Comparison of ENCODE assay signal across 21 mouse cellular contexts in the genomic region with DNA sequence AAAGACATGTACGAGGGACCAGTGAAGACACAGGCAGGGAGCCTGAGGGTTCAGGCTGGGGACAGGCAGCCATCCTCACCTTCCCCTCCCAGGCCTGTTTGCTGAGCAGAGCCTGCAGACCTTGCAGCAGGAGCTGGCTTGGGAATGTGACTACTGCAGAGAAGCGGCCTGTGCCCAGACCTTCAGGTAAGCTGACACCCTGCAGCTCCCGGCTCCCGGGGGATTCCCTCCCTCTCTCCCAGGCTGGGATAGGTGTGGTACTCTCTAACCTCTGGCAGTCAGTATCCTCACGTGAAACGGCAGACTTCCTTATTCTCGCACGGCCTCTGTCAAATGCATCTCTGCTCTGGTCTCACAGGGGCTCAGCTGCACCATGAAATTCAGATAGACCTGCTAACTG. TPM values are rescaled to one million over a fixed set of nuclear protein-coding genes. Genes with fewer than 3 reads are reported as not detected.
DNase-seq lines count a peak whose midpoint lies in the region; ATAC-seq and TF ChIP-seq lines count a peak whose summit lies in the region.
"Had no signal": no experiment of that assay in that cellular context is flagged by ENCODE, and none has a peak within 500 bp of the region (broad histone marks: within the 10 kb centered on the region; RNA-seq: fewer than 3 reads in every experiment).

No protein-coding gene starts in this region.

- peaks cover 61% of the 10 kb centered on the region for H3K36me3 ChIP-seq in limb, embryonic 12.5 days
- H3K36me3 ChIP-seq in limb, embryonic 10.5 days: peaks cover 47% of the 10 kb centered on the region
- peaks cover 67% of the 10 kb centered on the region for H3K36me3 ChIP-seq in limb, embryonic 13.5 days

- H3K4me3 ChIP-seq in gastrocnemius, adult 2 months: no peak overlapping the region
- H3K4me3 ChIP-seq in limb, embryonic 12.5 days (replicated peaks): no peak overlapping the region
- H3K4me3 ChIP-seq in limb, embryonic 10.5 days: no peak overlapping the region
- H3K4me3 ChIP-seq in limb, embryonic 13.5 days: no peak overlapping the region
- H3K4me3 ChIP-seq: embryonic facial prominence, embryonic 15.5 days; erythroblast, embryonic 14.5 days; forebrain, embryonic 10.5 days; heart, embryonic 12.5 days; hindbrain, embryonic 10.5 days; intestine, embryonic 15.5 days had no signal

- peak; percentile 78 for DNase-seq in gastrocnemius, adult 2 months
- no peak for DNase-seq in gastrocnemius, postnatal 4 days (ENCODE audit: low spot score in 2 of 2)
- DNase-seq in limb, embryonic 10.5 days (ENCODE audit: low spot score): no peak
- peak; percentile 44 for DNase-seq in R1 (ENCODE audit: low read depth, low spot score)
- no peak for DNase-seq in cerebellum, adult 8-10 months
- DNase-seq in thymus, adult 18-20 months: no peak
- DNase-seq: adrenal gland, adult 8-10 months; adrenal gland, postnatal 36 days; cerebellum, adult 9-10 months; cerebellum, postnatal 36 days had no signal

- ATAC-seq in limb, embryonic 12.5 days (ENCODE audit: insufficient number of reproducible peaks, insufficient read depth, low FRiP score, low TSS enrichment, low read depth): no peak
- ATAC-seq in limb, embryonic 13.5 days (ENCODE audit: low FRiP score, low read depth): no peak
- ATAC-seq: forebrain, embryonic 14.5 days; intestine, embryonic 15.5 days; Patski had no signal

- H3K4me1 ChIP-seq in limb, embryonic 12.5 days (replicated peaks): no peaks in the 10 kb centered on the region
- no peaks in the 10 kb centered on the region for H3K4me1 ChIP-seq in limb, embryonic 10.5 days
- H3K4me1 ChIP-seq in limb, embryonic 13.5 days: no peaks in the 10 kb centered on the region
- H3K4me1 ChIP-seq: embryonic facial prominence, embryonic 15.5 days; forebrain, embryonic 10.5 days; heart, embryonic 12.5 days; hindbrain, embryonic 10.5 days; intestine, embryonic 15.5 days had no signal

- 50% methylated on average over 8 of the region's 8 CpGs for WGBS in limb, embryonic 12.5 days
- 50% methylated on average over 8 of the region's 8 CpGs for WGBS in limb, embryonic 10.5 days
- 51% methylated on average over 8 of the region's 8 CpGs for WGBS in limb, embryonic 13.5 days

- H3K27me3 ChIP-seq in limb, embryonic 12.5 days: no peaks in the 10 kb centered on the region
- no peaks in the 10 kb centered on the region for H3K27me3 ChIP-seq in limb, embryonic 10.5 days (ENCODE audit: low read depth, poor library complexity, severe bottlenecking)
- no peaks in the 10 kb centered on the region for H3K27me3 ChIP-seq in limb, embryonic 13.5 days
- H3K27me3 ChIP-seq: embryonic facial prominence, embryonic 15.5 days; heart, embryonic 12.5 days; intestine, embryonic 15.5 days; Patski had no signal

- H3K4me2 ChIP-seq in limb, embryonic 12.5 days: no peak overlapping the region
- no peak overlapping the region for H3K4me2 ChIP-seq in limb, embryonic 13.5 days (replicated peaks)
- H3K4me2 ChIP-seq: embryonic facial prominence, embryonic 15.5 days; heart, embryonic 12.5 days; hindbrain, embryonic 14.5 days; intestine, embryonic 15.5 days had no signal

- H3K9me3 ChIP-seq in limb, embryonic 12.5 days: no peaks in the 10 kb centered on the region
- H3K9me3 ChIP-seq in limb, embryonic 10.5 days (replicated peaks): no peaks in the 10 kb centered on the region
- H3K9me3 ChIP-seq in limb, embryonic 13.5 days: no peaks in the 10 kb centered on the region; the same call in 1 of the 2 replicates
- H3K9me3 ChIP-seq: embryonic facial prominence, embryonic 15.5 days; heart, embryonic 12.5 days; intestine, embryonic 15.5 days had no signal

- intact Hi-C loops in gastrocnemius, adult 2 months (cut with DNase I): no loop called here

- H3K9ac ChIP-seq in limb, embryonic 12.5 days (replicated peaks): 0 out of 2 replicates have a peak overlapping the region, but pooled peaks have one; percentile 27
- 0 out of 2 replicates have a peak overlapping the region, but pooled peaks have one; percentile 5 for H3K9ac ChIP-seq in limb, embryonic 13.5 days
- H3K9ac ChIP-seq: embryonic facial prominence, embryonic 15.5 days; heart, embryonic 12.5 days; hindbrain, embryonic 14.5 days; intestine, embryonic 15.5 days had no signal

- no peak for TF ChIP-seq CTCF in gastrocnemius, adult 2 months (IDR thresholded peaks at IDR 0.05)

- H3K27ac ChIP-seq in gastrocnemius, adult 2 months: peak overlapping the region; percentile 67
- H3K27ac ChIP-seq in limb, embryonic 12.5 days: no peak overlapping the region
- H3K27ac ChIP-seq in limb, embryonic 10.5 days: no peak overlapping the region
- no peak overlapping the region for H3K27ac ChIP-seq in limb, embryonic 13.5 days
- H3K27ac ChIP-seq: embryonic facial prominence, embryonic 15.5 days; forebrain, embryonic 10.5 days; hindbrain, embryonic 10.5 days; hindbrain, embryonic 14.5 days; intestine, embryonic 15.5 days had no signal

RNA-seq across cellular contexts. Expression of gene Coq8b, which starts 10.4 kb away (rescaled TPM):
- total RNA-seq in gastrocnemius, adult 2 months (2021): 1 to 10 TPM; 3.2 to 3.4 TPM
- 10 to 100 TPM in 1 of 2 experiments, 1 to 10 TPM in 1; 8.6 to 10.3 TPM for total RNA-seq in gastrocnemius, postnatal 4 days (2021)
- polyA plus RNA-seq in limb, embryonic 12.5 days (2016; fragmentation: Nextera tagmentation; extraction: Ambion mirVana): 15.7 and 16.6 TPM in 2 replicates
- 16.3 and 16.4 TPM in 2 replicates for polyA plus RNA-seq in limb, embryonic 10.5 days (2016; fragmentation: Nextera tagmentation; extraction: Ambion mirVana)
- polyA plus RNA-seq in limb, embryonic 13.5 days (2015; fragmentation: Nextera tagmentation; extraction: Ambion mirVana): 17.7 and 18.5 TPM in 2 replicates

RNA-seq across cellular contexts. Expression of gene Itpkc, which starts 14.8 kb away (rescaled TPM):
- 1 to 10 TPM; 3.9 to 4.3 TPM for total RNA-seq in gastrocnemius, adult 2 months (2021)
- 1 to 10 TPM; 7.2 to 8.5 TPM for total RNA-seq in gastrocnemius, postnatal 4 days (2021)
- polyA plus RNA-seq in limb, embryonic 12.5 days (2016; fragmentation: Nextera tagmentation; extraction: Ambion mirVana): 9.3 and 9.5 TPM in 2 replicates
- 7.2 and 7.9 TPM in 2 replicates for polyA plus RNA-seq in limb, embryonic 10.5 days (2016; fragmentation: Nextera tagmentation; extraction: Ambion mirVana)
- polyA plus RNA-seq in limb, embryonic 13.5 days (2015; fragmentation: Nextera tagmentation; extraction: Ambion mirVana): 6.6 and 7.2 TPM in 2 replicates

RNA-seq across cellular contexts. Expression of gene Numbl, which starts 15.0 kb away (rescaled TPM):
- 1 to 10 TPM; 3.8 to 4.2 TPM for total RNA-seq in gastrocnemius, adult 2 months (2021)
- total RNA-seq in gastrocnemius, postnatal 4 days (2021): 10 to 100 TPM; 26.3 to 32.3 TPM
- polyA plus RNA-seq in limb, embryonic 12.5 days (2016; fragmentation: Nextera tagmentation; extraction: Ambion mirVana): 25.3 and 26.5 TPM in 2 replicates
- polyA plus RNA-seq in limb, embryonic 10.5 days (2016; fragmentation: Nextera tagmentation; extraction: Ambion mirVana): 7.9 and 10.4 TPM in 2 replicates
- polyA plus RNA-seq in limb, embryonic 13.5 days (2015; fragmentation: Nextera tagmentation; extraction: Ambion mirVana): 32.3 and 34.1 TPM in 2 replicates

RNA-seq across cellular contexts. Expression of gene Snrpa, which starts 47.1 kb away (rescaled TPM):
- total RNA-seq in gastrocnemius, adult 2 months (2021): 10 to 100 TPM; 32.5 to 37.3 TPM
- total RNA-seq in gastrocnemius, postnatal 4 days (2021): 10 to 100 TPM; 57.3 to 63.7 TPM
- 294 and 321 TPM in 2 replicates for polyA plus RNA-seq in limb, embryonic 12.5 days (2016; fragmentation: Nextera tagmentation; extraction: Ambion mirVana)
- polyA plus RNA-seq in limb, embryonic 10.5 days (2016; fragmentation: Nextera tagmentation; extraction: Ambion mirVana): 415 and 452 TPM in 2 replicates
- polyA plus RNA-seq in limb, embryonic 13.5 days (2015; fragmentation: Nextera tagmentation; extraction: Ambion mirVana): 285 TPM in 2 replicates

RNA-seq across cellular contexts. Expression of gene BC024978, which starts 47.6 kb away (rescaled TPM):
- 10 to 100 TPM; 14.6 to 15.8 TPM for total RNA-seq in gastrocnemius, adult 2 months (2021)
- total RNA-seq in gastrocnemius, postnatal 4 days (2021): 10 to 100 TPM; 12.3 to 12.6 TPM
- 4.0 and 4.1 TPM in 2 replicates for polyA plus RNA-seq in limb, embryonic 12.5 days (2016; fragmentation: Nextera tagmentation; extraction: Ambion mirVana)
- polyA plus RNA-seq in limb, embryonic 10.5 days (2016; fragmentation: Nextera tagmentation; extraction: Ambion mirVana): 3.6 and 4.5 TPM in 2 replicates
- 3.6 TPM in 2 replicates for polyA plus RNA-seq in limb, embryonic 13.5 days (2015; fragmentation: Nextera tagmentation; extraction: Ambion mirVana)

Comparison
In these comparisons a context has a peak if more than half of its experiments do, and no peak if none do; other contexts are left out.
1. DNase-seq: peak in gastrocnemius, adult 2 months (single experiment) and R1 (single experiment); none in gastrocnemius, postnatal 4 days (0 of 2), limb, embryonic 10.5 days (single experiment), cerebellum, adult 8-10 months (single experiment) and thymus, adult 18-20 months (0 of 2).